Mouse (Mus musculus) heart, embryonic 13.5 days (tissue): ENCODE results near the gene Pink1. TPM values are rescaled to one million over a fixed set of nuclear protein-coding genes. Genes with fewer than 3 reads are reported as not detected.

Source experiments
- ATAC-seq: fragments of 200-750 bp; cut with Nextera tagmentation; 2 replicates; pipeline ENCODE4 v1.8.0; 2017; ENCODE audit warnings: moderate TSS enrichment; ENCODE audit not compliant: insufficient number of reproducible peaks, low FRiP score, low TSS enrichment; ENCODE audit errors: extremely low read depth
- H3K27ac ChIP-seq: fragments of 300-500 bp; sonication (generic); replicated peaks from 2 replicates; pipeline ENCODE4 v1.5.1; 2015; ENCODE audit warnings: moderate library complexity, mild to moderate bottlenecking, inconsistent platforms
- H3K27me3 ChIP-seq: fragments of 300-500 bp; sonication (generic); replicated peaks from 2 replicates; pipeline ENCODE4 v1.6.1; 2015; ENCODE audit warnings: mild to moderate bottlenecking, inconsistent platforms
- H3K36me3 ChIP-seq: fragments of 300-500 bp; sonication (generic); 2 replicates; pipeline ENCODE4 v1.6.1; 2015; ENCODE audit warnings: mild to moderate bottlenecking, inconsistent platforms
- H3K4me1 ChIP-seq: fragments of 300-500 bp; sonication (generic); 2 replicates; pipeline ENCODE4 v1.6.1; 2015; ENCODE audit warnings: inconsistent platforms
- H3K4me2 ChIP-seq: fragments of 300-500 bp; sonication (generic); 2 replicates; pipeline ENCODE4 v1.6.1; 2015; ENCODE audit warnings: inconsistent platforms, mild to moderate bottlenecking, moderate library complexity
- H3K4me3 ChIP-seq: fragments of 300-500 bp; sonication (generic); 2 replicates; pipeline ENCODE4 v1.5.1; 2015; ENCODE audit warnings: moderate library complexity, mild to moderate bottlenecking, inconsistent platforms
- H3K9ac ChIP-seq: fragments of 300-500 bp; sonication (generic); 2 replicates; pipeline ENCODE4 v1.6.1; 2015; ENCODE audit warnings: inconsistent platforms, mild to moderate bottlenecking, moderate library complexity
- H3K9me3 ChIP-seq: fragments of 300-500 bp; sonication (generic); 2 replicates; pipeline ENCODE4 v1.6.1; 2016; ENCODE audit warnings: inconsistent platforms
- WGBS: fragments of 180-500 bp; shearing (Covaris S2); methylation state at CpG from one replicate; pipeline ENCODE4 v1.1.7; 2015; ENCODE audit warnings: mixed read lengths; 5-methylcytosine and 5-hydroxymethylcytosine counted together
- polyA plus RNA-seq: library from polyadenylated mRNA; unstranded; fragments of >200 nt; fragmentation: Nextera tagmentation; extraction: Ambion mirVana; gene quantifications from 2 replicates; pipeline ENCODE4 v1.2.1, GENCODE M21; 2015

The Pink1 gene
- 67.0 and 69.5 TPM in 2 replicates for polyA plus RNA-seq

DNA sequence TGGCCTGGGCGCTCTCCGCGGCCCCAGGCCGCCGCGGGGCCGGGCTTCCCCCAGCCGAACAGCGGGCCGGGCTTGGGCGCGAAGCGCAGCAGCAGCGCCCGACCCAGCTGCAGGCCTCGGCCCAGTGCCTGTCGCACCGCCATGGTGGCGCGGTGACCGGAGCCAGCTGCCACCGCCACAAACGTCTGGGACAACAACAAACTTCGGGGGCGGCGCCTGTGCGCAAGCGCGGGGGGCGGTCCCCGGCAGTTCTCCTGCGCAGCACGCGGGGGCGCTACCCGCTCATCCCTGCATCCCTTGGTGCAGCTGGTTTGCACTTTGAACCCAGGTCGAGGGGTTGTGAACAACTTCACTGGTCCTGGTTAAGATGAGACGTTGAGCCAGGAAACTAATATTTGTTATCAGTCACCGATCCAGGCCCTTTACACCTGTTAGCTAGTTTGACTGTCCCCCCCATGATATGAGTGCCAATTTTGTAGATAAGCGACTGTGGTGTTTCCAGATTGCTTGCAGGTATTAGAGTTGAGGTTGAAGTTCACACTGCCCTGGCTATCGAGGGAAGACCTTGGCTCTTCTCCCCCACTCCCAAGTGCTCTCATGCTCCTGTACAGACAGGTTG, at the start of gene Pink1:
Gene Pink1 (minus strand): TSS at position 231 of the 619 bp plus-strand sequence.
- H3K27ac ChIP-seq: peak within 1 kb of the TSS; percentile 99
- 3% methylated on average over 41 of the region's 41 CpGs for WGBS
- ATAC-seq: peak; percentile 72
- H3K4me3 ChIP-seq: peak within 1 kb of the TSS; percentile 95
- H3K4me1 ChIP-seq: peaks cover 45% of the 10 kb centered on the region
- peak within 1 kb of the TSS; percentile 73 for H3K4me2 ChIP-seq
- no peaks in the 10 kb centered on the region for H3K9me3 ChIP-seq
- peak within 1 kb of the TSS; percentile 98 for H3K9ac ChIP-seq
- peaks cover 20% of the 10 kb centered on the region for H3K27me3 ChIP-seq
- no peaks in the 10 kb centered on the region for H3K36me3 ChIP-seq

DNA sequence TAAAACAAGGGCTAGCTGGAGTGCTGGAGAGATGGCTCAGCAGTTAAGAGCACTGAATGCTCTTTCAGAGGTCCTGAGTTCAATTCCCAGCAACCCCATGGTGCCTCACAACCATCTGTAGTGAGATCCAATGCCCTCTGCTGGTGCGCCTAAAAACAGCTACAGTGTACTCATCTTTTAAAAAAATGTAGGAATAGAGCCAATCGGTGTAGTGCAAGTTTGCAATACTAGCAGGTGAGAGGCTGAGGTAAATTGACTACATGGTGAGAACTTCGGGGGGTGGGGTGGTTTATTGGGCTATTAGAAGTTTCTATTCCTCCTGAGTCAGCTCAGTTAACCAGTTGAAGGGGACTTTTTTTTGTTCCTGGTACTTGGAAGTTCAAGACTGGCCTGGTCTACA, 49.0 kb upstream of the Pink1 start:
- Histone ChIP-seq H3K36me3 (no peaks in the 10 kb centered on the region), H3K9ac (no peak overlapping the region), H3K9me3 (peaks cover 3% of the 10 kb centered on the region; the same call in 1 of the 2 replicates), H3K4me3 (no peak overlapping the region), H3K4me1 (no peaks in the 10 kb centered on the region), H3K27me3 (peaks cover 8% of the 10 kb centered on the region), H3K27ac (no peak overlapping the region), H3K4me2 (no peak overlapping the region)
- WGBS: 83% methylated on average over 3 of the region's 3 CpGs
- no peak for ATAC-seq

DNA sequence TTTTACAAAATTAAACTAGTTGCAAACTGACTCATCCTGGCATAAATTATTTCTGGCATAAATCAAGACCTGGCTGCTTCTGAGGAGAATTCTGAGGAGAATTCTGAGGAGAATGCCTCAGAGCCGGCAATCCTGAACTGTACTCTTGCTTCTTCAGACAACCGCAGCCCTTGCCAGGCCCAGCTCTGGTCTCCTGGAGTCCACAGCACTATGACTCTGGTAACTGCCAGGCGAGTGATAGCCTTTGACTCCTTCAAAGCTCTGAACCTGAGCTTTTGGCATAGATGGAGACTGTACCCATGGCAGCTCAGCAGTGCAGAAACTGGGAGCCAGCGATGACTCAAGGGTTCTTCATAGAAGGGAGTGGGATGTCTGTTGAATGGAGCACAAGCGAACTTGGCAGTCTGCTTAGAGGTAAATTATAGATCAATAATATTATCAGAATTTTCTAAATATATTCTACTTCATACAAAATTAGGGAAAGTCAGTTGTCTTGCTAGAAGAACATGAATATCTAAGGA, 44.9 kb upstream of the Pink1 start:
- Histone ChIP-seq H3K4me3 (no peak overlapping the region), H3K9me3 (peaks cover 3% of the 10 kb centered on the region; the same call in 1 of the 2 replicates), H3K4me2 (no peak overlapping the region), H3K36me3 (no peaks in the 10 kb centered on the region), H3K4me1 (peaks cover 16% of the 10 kb centered on the region), H3K27me3 (0 out of 2 replicates have a peak, but pooled peaks cover 9% of the 10 kb centered on the region), H3K9ac (no peak overlapping the region), H3K27ac (no peak overlapping the region)
- 72% methylated on average over 5 of the region's 5 CpGs for WGBS
- no peak for ATAC-seq

DNA sequence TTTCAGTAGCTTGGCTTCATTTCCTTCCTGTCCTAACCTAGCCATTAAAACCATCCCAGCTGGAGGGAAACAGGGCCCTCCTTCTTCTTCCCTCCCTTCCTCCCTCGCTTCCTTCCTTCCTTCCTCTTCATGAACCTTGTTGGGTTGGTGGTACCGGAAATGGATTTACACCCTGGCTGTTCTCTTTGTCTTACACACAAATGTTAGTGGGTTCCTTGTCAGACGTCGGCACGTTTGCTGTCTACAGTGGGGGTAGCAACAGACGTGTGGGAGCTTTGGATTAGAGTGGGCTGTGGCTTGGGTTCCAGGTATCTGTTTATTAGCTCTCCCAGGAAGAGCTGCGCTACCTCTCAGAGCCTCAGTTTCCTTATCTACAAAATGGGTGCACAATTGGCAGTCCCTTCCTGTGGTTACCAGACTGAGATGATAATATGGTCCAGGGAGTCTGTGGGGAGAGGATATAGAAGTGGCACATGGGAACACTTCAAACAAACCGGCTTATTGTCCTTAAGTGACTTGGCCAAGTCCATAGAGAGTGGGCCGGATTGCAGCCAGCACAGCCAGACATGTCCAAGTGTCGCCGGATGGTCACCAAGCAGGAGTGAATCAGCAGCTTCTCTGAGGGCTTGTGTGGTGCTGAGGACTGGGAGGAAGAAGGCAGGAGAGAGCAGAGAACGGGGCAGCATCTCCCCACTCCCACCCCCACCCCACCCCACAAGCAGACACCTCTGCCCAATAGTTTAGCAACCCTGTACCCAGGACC, 42.6 kb upstream of the Pink1 start:
- Histone ChIP-seq H3K4me1 (peaks cover 16% of the 10 kb centered on the region), H3K9ac (no peak overlapping the region), H3K4me3 (no peak overlapping the region; the same call in 1 of the 2 replicates), H3K36me3 (no peaks in the 10 kb centered on the region), H3K27ac (peak overlapping the region; percentile 73), H3K4me2 (peak overlapping the region; percentile 77), H3K9me3 (no peaks in the 10 kb centered on the region), H3K27me3 (0 out of 2 replicates have a peak, but pooled peaks cover 16% of the 10 kb centered on the region)
- WGBS: 62% methylated on average over 12 of the region's 12 CpGs
- no peak for ATAC-seq

DNA sequence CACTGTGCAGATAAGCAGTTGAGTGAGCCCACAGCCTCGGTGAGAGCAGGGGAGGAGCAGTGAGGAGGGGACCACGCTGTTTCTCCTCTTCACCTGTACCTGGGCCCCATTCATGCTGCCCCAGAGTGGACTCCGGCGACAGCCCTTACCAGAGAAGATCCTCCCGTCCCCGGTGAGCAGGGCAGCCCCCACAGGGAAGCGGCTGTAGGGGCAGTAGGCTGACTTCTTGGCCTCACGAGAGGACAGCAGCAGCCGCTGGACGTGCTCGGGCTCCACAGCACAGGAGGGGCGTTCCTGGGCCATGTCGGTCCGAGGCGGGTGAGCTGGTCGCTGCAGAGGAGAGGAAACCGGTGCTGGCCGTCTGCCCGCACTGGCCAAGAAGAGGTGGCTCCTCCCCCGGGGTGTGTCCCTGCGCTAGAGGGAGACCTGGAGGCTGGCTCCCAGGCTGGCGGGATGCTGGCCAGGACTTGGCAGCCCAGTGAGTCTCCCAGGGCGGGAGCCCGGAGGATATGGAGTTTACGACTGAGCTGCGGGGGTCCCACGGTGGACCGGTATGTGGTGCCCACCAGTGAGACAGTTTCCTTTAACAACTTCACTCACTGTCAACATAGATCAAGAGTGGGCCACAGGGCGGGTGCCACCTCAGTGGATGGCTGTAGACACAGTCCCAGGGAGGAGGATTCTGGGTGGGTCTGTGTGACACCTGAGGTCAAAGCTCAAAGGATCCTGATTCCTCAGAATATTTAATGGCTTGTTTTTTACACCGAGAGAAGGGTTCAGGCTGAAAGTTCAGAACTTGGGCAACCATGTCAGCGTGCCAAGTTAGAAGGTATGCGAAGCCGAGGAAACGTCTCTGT, 41.8 kb upstream of the Pink1 start, which contains the start of gene Cda:
Gene Cda (minus strand): TSS at position 352 of the 857 bp plus-strand sequence.
- Histone ChIP-seq H3K36me3 (no peaks in the 10 kb centered on the region), H3K27me3 (0 out of 2 replicates have a peak, but pooled peaks cover 20% of the 10 kb centered on the region), H3K4me1 (peaks cover 16% of the 10 kb centered on the region), H3K4me2 (peak within 1 kb of the TSS; percentile 77), H3K9me3 (no peaks in the 10 kb centered on the region), H3K4me3 (peak within 1 kb of the TSS; percentile 53), H3K9ac (peak within 1 kb of the TSS; percentile 77), H3K27ac (peak within 1 kb of the TSS; percentile 73)
- peak; percentile 81; the same call in 1 of the 2 replicates for ATAC-seq
- WGBS: 8% methylated on average over 34 of the region's 34 CpGs

DNA sequence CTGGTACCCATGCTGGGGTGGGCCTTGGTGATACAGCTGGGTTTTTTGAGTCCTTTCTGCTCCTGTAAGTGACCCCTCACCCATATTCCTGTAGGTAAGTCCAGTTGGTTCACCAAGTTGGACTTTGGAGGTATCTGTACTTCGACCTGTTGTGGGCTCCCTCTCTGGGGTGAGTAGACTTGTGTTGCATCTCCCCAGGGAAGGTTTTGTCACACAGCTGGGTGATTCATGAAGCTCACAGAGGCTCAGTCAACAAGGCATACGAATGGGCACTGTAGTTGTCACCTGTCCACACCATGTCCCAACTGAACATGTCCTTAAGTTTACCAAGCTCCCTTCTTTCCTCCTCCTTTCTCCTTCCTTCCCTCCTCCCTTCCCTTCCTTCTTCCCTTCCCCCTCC, 40.5 kb upstream of the Pink1 start:
- Histone ChIP-seq H3K4me3 (no peak overlapping the region), H3K4me1 (peaks cover 18% of the 10 kb centered on the region), H3K9ac (no peak overlapping the region), H3K9me3 (no peaks in the 10 kb centered on the region), H3K27me3 (peaks cover 29% of the 10 kb centered on the region; the same call in 1 of the 2 replicates), H3K4me2 (no peak overlapping the region), H3K27ac (no peak overlapping the region), H3K36me3 (no peaks in the 10 kb centered on the region)
- WGBS: 70% methylated on average over 2 of the region's 2 CpGs
- no peak for ATAC-seq

DNA sequence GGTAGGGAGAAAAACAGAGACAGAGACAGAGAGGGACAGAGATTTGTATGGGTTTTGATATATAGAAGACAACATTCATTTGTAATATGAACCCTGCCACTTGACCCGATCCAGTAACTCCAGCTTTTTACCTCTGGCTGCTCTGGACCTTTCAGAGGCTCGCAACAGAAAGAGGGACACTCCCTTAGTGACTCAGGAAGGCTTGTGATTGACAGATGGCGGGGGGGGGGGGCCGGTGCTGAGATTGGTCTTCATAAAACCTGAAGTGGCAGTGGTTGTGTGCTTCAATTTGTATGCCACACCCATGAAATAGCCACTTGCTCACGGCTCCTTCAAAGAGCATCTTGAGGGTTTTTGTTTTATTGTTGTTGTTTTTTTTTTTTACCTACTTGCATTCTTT, 37.4 kb upstream of the Pink1 start:
- Histone ChIP-seq H3K9ac (no peak overlapping the region), H3K9me3 (no peaks in the 10 kb centered on the region), H3K4me3 (no peak overlapping the region), H3K27me3 (peaks cover 37% of the 10 kb centered on the region), H3K4me2 (no peak overlapping the region), H3K27ac (no peak overlapping the region), H3K4me1 (peaks cover 19% of the 10 kb centered on the region), H3K36me3 (no peaks in the 10 kb centered on the region)
- 54% methylated on average over 5 of the region's 5 CpGs for WGBS
- no peak for ATAC-seq

DNA sequence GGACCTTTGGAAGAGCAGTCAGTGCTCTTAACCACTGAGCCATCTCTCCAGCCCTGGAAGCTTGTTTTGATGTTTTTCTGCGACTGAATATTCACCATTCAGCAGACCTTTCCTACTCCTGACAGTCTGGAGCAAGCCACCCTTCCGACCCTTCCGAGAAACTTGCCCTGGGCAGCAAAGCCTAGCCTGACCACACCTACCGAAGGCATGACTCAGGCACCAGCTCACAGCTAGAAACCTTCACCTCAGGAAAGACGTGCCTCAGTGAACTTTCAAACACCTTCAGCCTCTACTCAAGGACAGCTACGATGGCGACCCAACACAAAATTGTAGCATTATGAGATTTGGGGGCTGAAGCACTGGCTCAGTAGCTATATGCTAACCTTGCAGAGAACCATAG, 36.8 kb upstream of the Pink1 start:
- H3K4me2 ChIP-seq: no peak overlapping the region
- H3K4me3 ChIP-seq: no peak overlapping the region
- H3K27ac ChIP-seq: no peak overlapping the region
- no peaks in the 10 kb centered on the region for H3K36me3 ChIP-seq
- ATAC-seq: no peak
- peaks cover 37% of the 10 kb centered on the region for H3K27me3 ChIP-seq
- 83% methylated on average over 7 of the region's 7 CpGs for WGBS
- H3K9ac ChIP-seq: no peak overlapping the region
- H3K9me3 ChIP-seq: no peaks in the 10 kb centered on the region
- H3K4me1 ChIP-seq: peaks cover 12% of the 10 kb centered on the region

DNA sequence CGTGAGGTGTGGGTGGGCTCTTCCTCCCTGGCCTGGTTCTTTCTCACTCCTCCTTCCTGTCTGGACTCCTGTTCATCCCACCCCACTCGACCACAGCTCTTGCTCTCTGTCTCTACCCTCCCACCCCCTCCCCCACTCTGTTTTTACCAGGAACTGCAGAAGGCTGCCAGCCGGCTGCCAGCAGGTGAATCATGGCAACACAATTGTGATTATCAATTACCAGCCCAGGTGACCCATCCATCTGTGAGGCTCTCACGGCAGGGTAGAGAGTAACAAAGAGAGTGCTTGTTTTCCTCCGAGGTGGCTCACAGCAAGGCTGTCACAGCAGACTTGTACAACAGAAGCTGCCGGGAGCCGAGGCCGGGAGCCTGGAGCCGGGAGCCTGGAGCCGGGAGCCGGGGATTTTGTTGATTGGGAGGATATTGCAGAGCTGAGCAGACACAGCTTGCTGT, 35.3 kb upstream of the Pink1 start:
- H3K9ac ChIP-seq: peak overlapping the region; percentile 56; the same call in 1 of the 2 replicates
- no peak for ATAC-seq
- H3K4me3 ChIP-seq: no peak overlapping the region
- peaks cover 32% of the 10 kb centered on the region for H3K27me3 ChIP-seq
- no peaks in the 10 kb centered on the region for H3K36me3 ChIP-seq
- H3K4me2 ChIP-seq: peak overlapping the region; percentile 35; the same call in 1 of the 2 replicates
- 7% methylated on average over 11 of the region's 11 CpGs for WGBS
- no peaks in the 10 kb centered on the region for H3K9me3 ChIP-seq
- no peak overlapping the region for H3K27ac ChIP-seq
- H3K4me1 ChIP-seq: 0 out of 2 replicates have a peak, but pooled peaks cover 5% of the 10 kb centered on the region

DNA sequence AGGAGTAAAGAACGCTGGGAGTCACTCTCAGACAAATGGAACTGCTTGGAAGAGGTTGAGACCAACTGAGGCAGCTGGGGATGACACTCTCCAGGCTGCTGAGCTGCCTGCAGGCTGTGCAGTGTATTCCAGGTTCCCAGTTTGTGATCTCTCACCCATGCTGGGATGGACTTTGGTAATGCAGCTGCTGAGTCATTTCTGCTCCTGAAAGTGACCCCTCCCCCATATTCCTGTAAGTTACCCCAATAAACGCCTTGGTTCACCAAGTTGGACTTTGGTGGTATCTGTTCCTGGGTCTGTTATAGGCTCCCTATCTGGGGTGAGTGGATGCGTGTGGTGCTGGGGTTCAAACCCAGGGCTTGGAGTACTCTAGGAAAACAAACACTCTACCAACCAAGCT, 32.1 kb upstream of the Pink1 start:
- no peak overlapping the region for H3K4me3 ChIP-seq
- no peak overlapping the region for H3K27ac ChIP-seq
- no peak for ATAC-seq
- peaks cover 24% of the 10 kb centered on the region for H3K27me3 ChIP-seq
- no peak overlapping the region for H3K4me2 ChIP-seq
- H3K9me3 ChIP-seq: 0 out of 2 replicates have a peak, but pooled peaks cover 4% of the 10 kb centered on the region
- peaks cover 10% of the 10 kb centered on the region; the same call in 1 of the 2 replicates for H3K4me1 ChIP-seq
- H3K36me3 ChIP-seq: no peaks in the 10 kb centered on the region
- WGBS: 63% methylated on average over 3 of the region's 3 CpGs
- H3K9ac ChIP-seq: no peak overlapping the region
